Mouse (Mus musculus) forebrain, embryonic 16.5 days (tissue): ENCODE results near the gene Rpl3. TPM values are rescaled to one million over a fixed set of nuclear protein-coding genes. Genes with fewer than 3 reads are reported as not detected.
A peak's percentile ranks its signal among the peaks of the same experiment; 100 is the strongest.

Experiments used
- ATAC-seq: fragments of 200-750 bp; cut with Nextera tagmentation; 2 replicates; pipeline ENCODE4 v1.8.0; 2017; ENCODE audit warnings: mild to moderate bottlenecking, moderate library complexity
- H3K27ac ChIP-seq: fragments of 300-500 bp; sonication (generic); 2 replicates; pipeline ENCODE4 v1.5.1; 2014; ENCODE audit warnings: low read length, control low read depth
- H3K27me3 ChIP-seq: fragments of 300-500 bp; sonication (generic); replicated peaks from 2 replicates; pipeline ENCODE4 v1.6.1; 2014; ENCODE audit warnings: low read length; ENCODE audit not compliant: control insufficient read depth, insufficient read depth
- H3K36me3 ChIP-seq: fragments of 300-500 bp; sonication (generic); 2 replicates; pipeline ENCODE4 v1.6.1; 2014; ENCODE audit not compliant: control insufficient read depth, insufficient read depth
- H3K4me1 ChIP-seq: fragments of 300-500 bp; sonication (generic); replicated peaks from 2 replicates; pipeline ENCODE4 v1.6.1; 2014; ENCODE audit warnings: low read length; ENCODE audit not compliant: control insufficient read depth, insufficient read depth
- H3K4me2 ChIP-seq: fragments of 300-500 bp; sonication (generic); 2 replicates; pipeline ENCODE4 v1.6.1; 2014; ENCODE audit warnings: mild to moderate bottlenecking, low read length, control low read depth
- H3K4me3 ChIP-seq: fragments of 300-500 bp; sonication (generic); replicated peaks from 2 replicates; pipeline ENCODE4 v1.5.1; 2014; ENCODE audit warnings: mild to moderate bottlenecking, low read length, control low read depth
- H3K9ac ChIP-seq: fragments of 300-500 bp; sonication (generic); replicated peaks from 2 replicates; pipeline ENCODE4 v1.6.1; 2014; ENCODE audit warnings: low read depth, low read length, control low read depth
- H3K9me3 ChIP-seq: fragments of 300-500 bp; sonication (generic); 2 replicates; pipeline ENCODE4 v1.6.1; 2016; ENCODE audit warnings: low read length; ENCODE audit not compliant: control insufficient read depth
- WGBS: fragments of 180-500 bp; shearing (Covaris S2); extraction: QIAGEN DNeasy Blood & Tissue Kit; methylation state at CpG from one replicate; pipeline ENCODE4 v1.1.7; 2014; 5-methylcytosine and 5-hydroxymethylcytosine counted together
- polyA plus RNA-seq: library from polyadenylated mRNA; unstranded; fragments of >200 nt; fragmentation: Nextera tagmentation; extraction: Ambion mirVana; gene quantifications from 2 replicates; pipeline ENCODE4 v1.2.1, GENCODE M21; 2015

The Rpl3 gene
- polyA plus RNA-seq, result 605 and 629 TPM in 2 replicates

DNA sequence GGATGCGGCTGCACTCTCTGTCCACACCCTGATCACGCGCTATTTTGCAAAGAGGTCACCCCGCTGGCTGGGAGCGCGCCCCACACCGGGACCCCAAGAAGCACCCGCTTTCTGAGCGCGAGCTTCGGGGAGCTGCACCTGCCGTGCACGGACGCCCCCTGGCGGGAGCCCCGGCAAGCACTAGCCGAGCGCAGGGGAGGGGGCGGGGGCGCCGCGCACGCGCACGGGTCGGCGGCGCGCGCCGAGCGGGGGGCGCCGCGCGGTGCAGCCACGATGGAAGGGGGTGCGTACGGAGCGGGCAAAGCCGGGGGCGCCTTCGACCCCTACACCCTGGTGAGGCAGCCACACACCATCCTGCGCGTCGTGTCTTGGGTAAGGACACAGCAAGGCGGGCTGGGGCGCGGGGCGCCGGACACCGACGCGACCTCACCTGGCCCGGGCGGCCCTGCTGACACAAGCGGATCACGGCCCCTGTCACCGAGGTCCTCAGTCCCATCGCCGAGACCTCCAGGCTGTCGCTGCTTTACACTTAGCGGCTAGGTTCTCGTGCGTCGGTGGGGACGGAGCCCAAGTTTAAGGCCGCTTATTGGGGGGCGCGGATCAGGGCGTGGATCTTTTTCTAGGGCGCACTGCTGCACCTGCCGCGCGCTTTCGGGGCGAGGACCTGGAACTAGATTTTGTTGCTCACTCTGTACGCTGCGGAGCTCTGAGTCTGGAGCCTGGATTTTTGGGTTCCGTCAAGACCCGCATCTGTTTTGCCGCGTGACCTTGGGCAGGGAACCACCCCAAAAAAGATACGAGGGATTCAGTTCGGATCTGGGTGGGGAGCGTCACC, at the start of gene Rpl3, which contains the start of gene Syngr1:
Rpl3 (minus strand) TSS at position 748 of the 835 bp plus-strand sequence.
Syngr1 (plus strand) TSS at position 214 of the 835 bp plus-strand sequence.
- no peaks in the 10 kb centered on the region for H3K36me3 ChIP-seq
- peak within 1 kb of the TSS; percentile 77 for H3K9ac ChIP-seq
- no peak within 1 kb of the TSS for H3K27ac ChIP-seq
- peaks cover 20% of the 10 kb centered on the region for H3K4me1 ChIP-seq
- H3K27me3 ChIP-seq, result no peaks in the 10 kb centered on the region
- WGBS, result under 1% methylated on average over 67 of the region's 86 CpGs
- peak; percentile 72 for ATAC-seq
- H3K4me3 ChIP-seq, result peak within 1 kb of the TSS; percentile 58
- no peaks in the 10 kb centered on the region for H3K9me3 ChIP-seq
- peak within 1 kb of the TSS; percentile 72 for H3K4me2 ChIP-seq

DNA sequence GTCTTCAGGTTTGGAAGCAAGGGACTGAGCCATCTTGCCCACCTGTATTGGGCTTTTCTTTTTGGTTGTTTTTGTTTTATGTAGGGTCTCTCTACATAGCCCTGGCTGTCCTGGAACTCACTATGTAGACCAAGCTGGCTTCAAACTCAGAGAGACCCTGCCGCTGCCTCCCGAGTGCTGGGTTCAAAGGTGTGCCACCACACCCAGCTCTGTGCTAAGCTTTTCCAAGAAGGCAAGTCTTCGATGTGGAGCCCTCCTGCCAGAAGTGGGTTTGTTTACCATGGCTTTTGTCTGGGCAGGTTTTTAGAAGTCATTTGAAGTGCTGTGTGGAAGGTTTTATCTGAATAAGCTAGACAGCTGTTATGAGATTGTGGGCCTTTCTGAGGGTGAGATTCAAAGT, 49.2 kb upstream of the Rpl3 start:
- Histone ChIP-seq H3K9ac (no peak overlapping the region), H3K36me3 (peaks cover 2% of the 10 kb centered on the region), H3K4me1 (peaks cover 5% of the 10 kb centered on the region; the same call in 1 of the 2 replicates), H3K27ac (no peak overlapping the region), H3K9me3 (no peaks in the 10 kb centered on the region), H3K27me3 (no peaks in the 10 kb centered on the region), H3K4me2 (no peak overlapping the region), H3K4me3 (no peak overlapping the region)
- ATAC-seq, result no peak
- WGBS, result 97% methylated on average over 3 of the region's 3 CpGs

DNA sequence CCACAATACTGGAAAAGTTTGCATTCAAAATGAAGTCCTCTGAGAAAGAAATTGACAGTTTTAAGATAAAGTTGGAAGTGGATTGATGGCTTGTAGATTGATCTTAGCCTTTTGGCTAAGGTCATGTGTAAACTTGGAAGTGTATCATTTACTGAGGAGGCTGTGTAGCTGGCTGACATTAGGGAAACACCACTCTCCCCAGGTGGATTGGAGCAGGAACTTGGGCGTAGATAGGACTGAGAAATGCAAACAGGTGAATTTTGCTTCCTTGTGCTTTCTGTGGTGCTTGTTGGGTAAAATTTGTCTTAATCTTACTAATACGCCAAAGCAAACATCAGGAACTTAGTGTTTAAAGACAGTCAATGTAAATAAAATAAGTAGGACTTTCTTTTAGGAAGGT, 48.6 kb upstream of the Rpl3 start:
- no peak overlapping the region for H3K27ac ChIP-seq
- peaks cover 2% of the 10 kb centered on the region for H3K36me3 ChIP-seq
- 96% methylated on average over 2 of the region's 2 CpGs for WGBS
- no peak overlapping the region for H3K9ac ChIP-seq
- H3K27me3 ChIP-seq, result no peaks in the 10 kb centered on the region
- H3K4me1 ChIP-seq, result peaks cover 5% of the 10 kb centered on the region; the same call in 1 of the 2 replicates
- no peaks in the 10 kb centered on the region for H3K9me3 ChIP-seq
- no peak overlapping the region for H3K4me3 ChIP-seq
- no peak overlapping the region for H3K4me2 ChIP-seq
- ATAC-seq, result no peak

DNA sequence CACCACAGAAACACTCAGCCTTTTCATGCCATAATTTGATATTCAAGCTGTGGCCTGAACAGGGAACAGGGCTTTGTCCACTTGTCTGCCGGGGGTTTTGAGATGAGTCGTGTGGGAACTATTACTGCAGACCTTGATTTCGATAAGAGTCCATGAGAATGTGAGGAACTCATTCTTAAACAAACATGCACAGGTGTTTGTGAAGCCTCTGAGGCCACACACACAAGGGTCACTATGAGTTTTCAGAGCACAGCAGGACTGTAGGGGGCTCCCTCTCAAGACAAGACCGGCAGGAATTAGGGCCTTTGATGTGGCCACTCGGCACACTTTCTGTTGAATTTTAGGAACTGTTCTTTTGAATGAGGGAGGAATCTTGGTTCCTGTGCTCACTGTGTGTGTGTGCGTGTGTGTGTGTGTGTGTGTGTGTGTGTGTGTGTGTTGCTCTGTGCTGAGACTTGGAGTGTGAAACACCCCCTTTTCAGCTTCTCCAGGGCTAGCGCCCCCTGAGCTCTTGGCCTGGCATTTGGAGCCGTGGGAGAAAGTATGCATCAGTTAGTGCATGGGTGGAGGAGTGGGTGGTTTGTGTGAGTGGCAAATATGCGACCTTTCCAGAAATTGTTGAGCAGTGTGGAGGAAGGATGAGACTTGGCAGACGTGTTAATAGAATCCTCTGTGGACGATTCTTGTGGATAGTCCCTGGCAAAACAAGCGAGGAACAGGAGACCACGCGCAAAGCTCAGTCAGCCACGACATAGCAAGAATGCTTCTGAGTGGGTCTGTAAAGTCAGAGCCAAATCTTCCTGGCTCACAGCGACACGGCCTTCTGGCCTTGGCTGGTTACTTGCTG, 46.5 kb upstream of the Rpl3 start:
- H3K4me3 ChIP-seq, result no peak overlapping the region
- H3K27me3 ChIP-seq, result no peaks in the 10 kb centered on the region
- no peak overlapping the region for H3K27ac ChIP-seq
- no peak for ATAC-seq
- no peak overlapping the region for H3K9ac ChIP-seq
- H3K4me1 ChIP-seq, result peaks cover 18% of the 10 kb centered on the region
- no peaks in the 10 kb centered on the region for H3K9me3 ChIP-seq
- no peak overlapping the region for H3K4me2 ChIP-seq
- 71% methylated on average over 17 of the region's 17 CpGs for WGBS
- peaks cover under 1% of the 10 kb centered on the region for H3K36me3 ChIP-seq

DNA sequence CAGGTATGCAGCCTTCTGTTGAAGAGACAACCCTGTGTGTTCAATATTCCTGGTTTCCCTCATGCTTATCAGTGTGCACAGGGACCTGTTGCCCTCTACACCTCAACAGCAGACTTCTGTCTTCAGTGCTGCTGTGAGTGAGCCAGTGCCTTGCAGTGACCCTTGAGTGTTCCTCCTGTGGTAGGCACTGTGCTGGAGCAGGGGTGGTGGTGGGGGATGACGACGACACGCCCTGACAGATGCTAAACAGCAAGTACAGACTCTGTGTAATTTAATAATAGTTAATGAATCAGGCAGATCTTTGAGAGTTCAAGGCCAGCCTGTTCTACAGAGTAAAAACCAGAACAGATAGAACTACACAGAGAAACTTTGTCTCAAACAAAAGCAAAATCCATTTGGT, 45.0 kb upstream of the Rpl3 start:
- H3K27me3 ChIP-seq, result no peaks in the 10 kb centered on the region
- H3K4me2 ChIP-seq, result no peak overlapping the region
- no peak for ATAC-seq
- H3K4me1 ChIP-seq, result peaks cover 20% of the 10 kb centered on the region
- no peak overlapping the region for H3K9ac ChIP-seq
- 98% methylated on average over 3 of the region's 3 CpGs for WGBS
- H3K27ac ChIP-seq, result no peak overlapping the region
- H3K9me3 ChIP-seq, result no peaks in the 10 kb centered on the region
- H3K36me3 ChIP-seq, result no peaks in the 10 kb centered on the region; the same call in 1 of the 2 replicates
- no peak overlapping the region for H3K4me3 ChIP-seq

DNA sequence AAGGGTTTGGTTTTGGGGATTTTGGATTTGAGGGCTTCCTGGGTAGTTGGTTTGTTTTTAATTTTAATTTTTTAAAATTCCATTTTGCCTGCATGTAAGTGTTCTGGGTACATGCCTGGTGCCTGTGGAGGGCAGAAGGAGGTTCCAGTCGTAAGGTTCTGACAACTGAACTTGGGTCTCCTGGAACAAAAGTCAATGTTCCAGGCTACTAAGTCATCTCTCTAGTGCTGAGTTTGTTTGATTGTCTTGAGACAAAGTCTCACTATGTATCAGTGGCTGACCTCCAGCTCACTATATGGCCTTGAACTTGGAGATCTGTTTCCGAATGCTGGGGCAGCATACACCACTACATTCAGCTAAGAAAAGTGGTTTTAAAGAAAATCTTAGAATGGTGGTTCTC, 43.8 kb upstream of the Rpl3 start:
- Histone ChIP-seq H3K4me2 (no peak overlapping the region), H3K4me3 (no peak overlapping the region), H3K27me3 (no peaks in the 10 kb centered on the region), H3K4me1 (peaks cover 20% of the 10 kb centered on the region), H3K27ac (no peak overlapping the region), H3K9ac (no peak overlapping the region), H3K36me3 (no peaks in the 10 kb centered on the region; the same call in 1 of the 2 replicates), H3K9me3 (no peaks in the 10 kb centered on the region)
- ATAC-seq, result no peak
- 84% methylated on average over 2 of the region's 2 CpGs for WGBS

DNA sequence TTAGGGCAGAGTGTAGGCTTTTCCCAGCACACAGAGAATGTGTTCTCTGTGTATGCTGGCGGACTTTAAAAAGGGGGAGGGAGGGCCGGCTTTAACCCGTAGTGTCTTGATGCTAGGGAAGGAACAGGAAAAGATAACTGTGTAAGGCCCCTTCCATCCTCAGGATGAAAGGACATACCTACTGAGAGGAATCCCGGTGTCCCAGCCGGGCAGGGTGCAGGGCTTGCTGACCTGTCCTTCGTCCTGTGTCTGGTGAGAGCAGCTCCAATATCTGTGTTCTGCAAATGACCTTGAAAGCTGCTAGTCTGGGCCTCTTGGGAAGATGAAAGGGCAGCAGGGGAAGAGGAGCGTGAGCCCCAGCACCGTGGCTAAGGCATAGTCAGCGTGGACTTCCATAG, 42.8 kb upstream of the Rpl3 start:
- H3K4me3 ChIP-seq, result no peak overlapping the region

DNA sequence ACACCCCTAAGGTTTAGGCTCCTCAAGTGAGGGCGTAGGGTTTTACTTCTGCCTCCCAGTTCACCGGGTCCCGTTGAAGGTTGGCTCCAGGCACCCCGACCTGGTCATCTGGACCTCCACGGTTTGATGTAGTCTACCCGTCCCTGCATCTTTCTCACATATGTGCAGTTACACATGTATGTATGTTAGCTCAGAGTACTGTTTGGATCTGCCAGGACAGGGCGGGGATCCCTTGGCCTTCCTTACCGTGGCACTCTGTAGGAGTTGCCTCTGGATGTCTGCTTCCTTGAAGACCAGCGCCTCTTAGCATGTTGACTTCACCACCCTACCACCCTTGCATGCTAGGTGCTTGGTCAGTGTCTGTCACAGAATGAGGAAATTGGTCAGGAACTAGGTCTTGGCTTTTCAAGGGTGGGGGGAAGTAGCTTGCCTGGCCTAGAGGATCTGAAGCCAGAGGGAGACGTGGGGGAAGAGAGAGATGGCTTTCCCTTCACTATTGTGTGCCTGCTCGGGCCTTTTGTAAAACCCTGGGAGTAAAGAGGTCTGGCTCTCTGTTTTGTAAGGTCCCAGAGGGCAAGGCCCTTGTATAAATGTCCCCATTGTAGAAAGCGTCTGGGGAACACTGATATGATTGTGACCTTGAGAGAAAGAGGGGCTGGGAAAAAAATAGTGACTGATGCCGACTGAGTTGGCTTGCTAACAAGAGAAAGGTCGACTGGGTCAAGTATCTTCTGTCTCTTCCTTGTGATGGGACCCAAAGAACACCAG, 42.2 kb upstream of the Rpl3 start:
- peak; percentile 16 for ATAC-seq
- no peaks in the 10 kb centered on the region; the same call in 1 of the 2 replicates for H3K36me3 ChIP-seq
- peak overlapping the region; percentile 97 for H3K27ac ChIP-seq
- no peaks in the 10 kb centered on the region for H3K27me3 ChIP-seq
- peaks cover 20% of the 10 kb centered on the region for H3K4me1 ChIP-seq
- peak overlapping the region; percentile 64 for H3K4me3 ChIP-seq
- peak overlapping the region; percentile 80 for H3K4me2 ChIP-seq
- peak overlapping the region; percentile 87 for H3K9ac ChIP-seq
- WGBS, result 10% methylated on average over 14 of the region's 14 CpGs
- H3K9me3 ChIP-seq, result no peaks in the 10 kb centered on the region

More for the DNA sequence above, 42.8 kb upstream of the Rpl3 start:
- WGBS, result 66% methylated on average over 9 of the region's 9 CpGs
- Histone ChIP-seq H3K27me3 (no peaks in the 10 kb centered on the region), H3K9ac (peak overlapping the region; percentile 87; the same call in 1 of the 2 replicates), H3K4me1 (peaks cover 20% of the 10 kb centered on the region), H3K9me3 (no peaks in the 10 kb centered on the region), H3K27ac (no peak overlapping the region), H3K4me2 (peak overlapping the region; percentile 80), H3K36me3 (no peaks in the 10 kb centered on the region; the same call in 1 of the 2 replicates)
- no peak for ATAC-seq
